Mouse (Mus musculus): ENCODE measurements at regions not wholly inside any gene's neighbourhood (a gene's known extent, or its start where the extent isn't known, plus 50 kb on each side); places are given as distances from the start of the nearest gene placed in this dataset.

GRCm38 (mm10) chr2:28141975-28142374 lies 50.8 kb upstream of the Olfm1 start:
- TF ChIP-seq CEBPB (IDR thresholded peaks at IDR 0.05; ENCODE audit: low read depth) (no peak), MAX (IDR thresholded peaks at IDR 0.05) (no peak), MYOD1 (IDR thresholded peaks at IDR 0.05; ENCODE audit: control insufficient read depth, insufficient read length, low read depth) (no peak), MYOG (IDR thresholded peaks at IDR 0.05; ENCODE audit: control insufficient read depth, extremely low read depth, insufficient read length) (no peak), USF1 (IDR thresholded peaks at IDR 0.05; ENCODE audit: low read depth) (no peak), CTCF (IDR thresholded peaks at IDR 0.05; ENCODE audit: control insufficient read depth, insufficient read depth, insufficient read length) (no peak), FOSL1 (IDR thresholded peaks at IDR 0.05; ENCODE audit: insufficient read depth, low read length, poor library complexity, severe bottlenecking) (no peak)
- Histone ChIP-seq H3ac (ENCODE audit: control insufficient read depth, insufficient read length, low read depth) (no peak overlapping the region), H3K79me2 (ENCODE audit: control insufficient read depth, insufficient read depth) (no peaks in the 10 kb centered on the region), H3K79me3 (ENCODE audit: low read depth) (no peaks in the 10 kb centered on the region), H3K4me3 (ENCODE audit: insufficient read depth, poor library complexity, severe bottlenecking) (no peak overlapping the region), H3K36me3 (ENCODE audit: control insufficient read depth, insufficient read depth) (no peaks in the 10 kb centered on the region), H3K27me3 (ENCODE audit: control insufficient read depth, insufficient read depth, insufficient read length) (peaks cover 35% of the 10 kb centered on the region)

GRCm38 (mm10) chr2:28141556-28141955 lies 51.2 kb upstream of the Olfm1 start:
- no peak for TF ChIP-seq USF1 (IDR thresholded peaks at IDR 0.05; ENCODE audit: low read depth)
- no peak for TF ChIP-seq MYOD1 (IDR thresholded peaks at IDR 0.05; ENCODE audit: control insufficient read depth, insufficient read length, low read depth)
- no peak for TF ChIP-seq FOSL1 (IDR thresholded peaks at IDR 0.05; ENCODE audit: insufficient read depth, low read length, poor library complexity, severe bottlenecking)
- no peak for TF ChIP-seq MYOG (IDR thresholded peaks at IDR 0.05; ENCODE audit: control insufficient read depth, extremely low read depth, insufficient read length)
- TF ChIP-seq CEBPB (IDR thresholded peaks at IDR 0.05; ENCODE audit: low read depth), result no peak
- TF ChIP-seq MAX (IDR thresholded peaks at IDR 0.05), result no peak
- no peak for TF ChIP-seq CTCF (IDR thresholded peaks at IDR 0.05; ENCODE audit: control insufficient read depth, insufficient read depth, insufficient read length)
- Histone ChIP-seq H3K36me3 (ENCODE audit: control insufficient read depth, insufficient read depth) (no peaks in the 10 kb centered on the region), H3K4me3 (ENCODE audit: insufficient read depth, poor library complexity, severe bottlenecking) (no peak overlapping the region), H3K79me3 (ENCODE audit: low read depth) (no peaks in the 10 kb centered on the region), H3K27me3 (ENCODE audit: control insufficient read depth, insufficient read depth, insufficient read length) (peaks cover 35% of the 10 kb centered on the region), H3ac (ENCODE audit: control insufficient read depth, insufficient read length, low read depth) (no peak overlapping the region), H3K79me2 (ENCODE audit: control insufficient read depth, insufficient read depth) (no peaks in the 10 kb centered on the region)

- no peaks in the 10 kb centered on the region for H3K79me3 ChIP-seq (ENCODE audit: low read depth)
- H3ac ChIP-seq (ENCODE audit: control insufficient read depth, insufficient read length, low read depth), result no peak overlapping the region
- H3K4me3 ChIP-seq (ENCODE audit: insufficient read depth, poor library complexity, severe bottlenecking), result no peak overlapping the region
- no peaks in the 10 kb centered on the region for H3K36me3 ChIP-seq (ENCODE audit: control insufficient read depth, insufficient read depth)
- no peaks in the 10 kb centered on the region for H3K79me2 ChIP-seq (ENCODE audit: control insufficient read depth, insufficient read depth)
- TF ChIP-seq MYOD1 (IDR thresholded peaks at IDR 0.05; ENCODE audit: control insufficient read depth, insufficient read length, low read depth) (peak; percentile 77), MAX (IDR thresholded peaks at IDR 0.05) (no peak), USF1 (IDR thresholded peaks at IDR 0.05; ENCODE audit: low read depth) (no peak), FOSL1 (IDR thresholded peaks at IDR 0.05; ENCODE audit: insufficient read depth, low read length, poor library complexity, severe bottlenecking) (no peak)
- H3K27me3 ChIP-seq (ENCODE audit: control insufficient read depth, insufficient read depth, insufficient read length), result peaks cover 41% of the 10 kb centered on the region
These were observed 53.9 kb upstream of the Fcnb start for GRCm38 (mm10) chr2:28138583-28138982.

- Histone ChIP-seq H3ac (ENCODE audit: control insufficient read depth, insufficient read length, low read depth) (no peak overlapping the region), H3K79me2 (ENCODE audit: control insufficient read depth, insufficient read depth) (no peaks in the 10 kb centered on the region), H3K27me3 (ENCODE audit: control insufficient read depth, insufficient read depth, insufficient read length) (peaks cover 26% of the 10 kb centered on the region), H3K36me3 (ENCODE audit: control insufficient read depth, insufficient read depth) (no peaks in the 10 kb centered on the region), H3K4me3 (ENCODE audit: insufficient read depth, poor library complexity, severe bottlenecking) (no peak overlapping the region), H3K79me3 (ENCODE audit: low read depth) (no peaks in the 10 kb centered on the region)
- TF ChIP-seq USF1 (IDR thresholded peaks at IDR 0.05; ENCODE audit: low read depth) (no peak), MYOD1 (IDR thresholded peaks at IDR 0.05; ENCODE audit: control insufficient read depth, insufficient read length, low read depth) (peak; percentile 63)
These were observed 49.9 kb upstream of the Fcnb start for GRCm38 (mm10) chr2:28134605-28135004.

Measured in C2C12 (cell line).